Mouse (Mus musculus) induced T-regulatory cell, adult 2 months (primary cell): Measurements from ENCODE around the gene Olfr1080.
"Not testable (repeated sequence)": the region's sequence is repeated elsewhere in the genome, so short reads cannot be mapped to it uniquely, and the experiment has no call there.

Source experiments
- DNase-seq: peaks from one replicate; pipeline ENCODE4 v3.0.0-alpha.2; 2012; ENCODE audit warnings: low read depth

Gene Olfr1080

DNA sequence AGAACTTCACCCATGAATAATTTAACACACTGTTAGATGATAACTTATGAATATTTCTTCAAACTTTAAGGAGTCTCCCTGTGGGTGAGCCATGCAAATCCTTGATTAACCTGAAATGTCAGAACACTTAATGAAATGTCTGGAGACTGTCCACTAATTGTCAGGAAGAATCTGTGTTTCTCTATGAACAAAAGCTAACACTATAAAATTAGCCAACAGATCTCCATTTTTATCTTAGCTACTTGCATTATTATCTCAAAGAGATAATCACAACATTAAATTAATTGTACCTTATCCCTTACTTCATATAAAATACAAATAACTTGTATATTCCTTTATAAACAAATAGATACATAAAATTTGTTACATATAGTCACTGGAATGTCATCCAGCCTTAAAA lies at the start of gene Olfr1080:
Gene Olfr1080, minus strand, starts transcription at position 101 of the 400 bp plus-strand sequence.
- DNase-seq = not testable (repeated sequence)

DNA sequence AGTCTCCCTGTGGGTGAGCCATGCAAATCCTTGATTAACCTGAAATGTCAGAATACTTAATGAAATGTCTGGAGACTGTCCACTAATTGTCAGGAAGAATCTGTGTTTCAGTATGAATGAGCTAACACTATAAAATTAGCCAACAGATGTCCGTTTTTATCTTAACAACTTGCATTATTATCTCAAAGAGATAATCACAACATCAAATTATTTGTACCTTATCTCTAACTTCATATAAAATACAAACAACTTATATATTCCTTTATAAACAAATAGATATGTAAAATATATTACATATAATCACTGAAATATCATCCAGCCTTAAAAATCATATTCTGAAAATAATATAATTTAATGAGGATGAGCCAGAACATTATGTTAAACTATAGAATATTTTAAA lies 40.8 kb upstream of the Olfr1080 start, which contains the start of gene Olfr1082:
Gene Olfr1082, minus strand, starts transcription at position 101 of the 400 bp plus-strand sequence.
- DNase-seq = not testable (repeated sequence)

DNA sequence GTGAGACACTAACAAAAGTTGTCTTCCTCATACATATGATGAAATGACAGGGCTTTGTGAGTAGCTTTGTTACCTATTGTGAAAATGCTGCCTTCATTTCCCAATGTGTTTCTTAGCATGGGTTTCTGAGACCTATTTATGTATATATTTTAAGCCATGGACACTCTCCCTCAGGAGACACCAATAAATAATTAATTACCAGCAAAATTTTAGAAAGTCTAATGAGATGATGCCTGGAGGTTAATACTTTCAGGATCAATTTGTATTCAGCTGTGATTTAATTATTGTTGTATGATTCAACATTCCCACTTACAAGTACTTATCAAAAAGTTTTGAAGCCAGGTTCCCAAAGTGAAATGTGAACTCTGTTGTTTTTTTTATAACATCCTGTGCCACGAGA lies 15.7 kb downstream of the Olfr1080 start, which contains the start of gene Olfr1079:
Gene Olfr1079, minus strand, starts transcription at position 101 of the 400 bp plus-strand sequence.
- DNase-seq = no peak

DNA sequence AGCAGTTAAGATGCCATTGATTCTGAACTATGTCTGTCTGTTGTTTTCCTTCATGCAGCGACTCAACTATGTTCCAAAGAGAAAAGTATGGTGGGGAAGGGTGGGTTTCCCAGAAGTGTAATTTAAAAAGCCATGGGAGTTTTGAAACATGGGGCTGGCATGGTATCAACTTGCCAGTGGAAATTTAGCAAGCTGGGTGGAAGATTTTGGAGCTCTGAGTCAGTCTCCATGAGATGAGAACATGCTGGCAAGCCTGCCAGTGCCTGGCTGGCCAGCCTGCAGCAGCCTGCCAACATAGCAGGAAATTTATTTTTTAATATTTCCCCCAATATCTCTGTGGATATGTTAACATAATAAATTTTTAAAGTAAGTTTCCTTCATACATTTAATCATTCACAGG lies 27.0 kb downstream of the Olfr1080 start:
- DNase-seq = no peak

DNA sequence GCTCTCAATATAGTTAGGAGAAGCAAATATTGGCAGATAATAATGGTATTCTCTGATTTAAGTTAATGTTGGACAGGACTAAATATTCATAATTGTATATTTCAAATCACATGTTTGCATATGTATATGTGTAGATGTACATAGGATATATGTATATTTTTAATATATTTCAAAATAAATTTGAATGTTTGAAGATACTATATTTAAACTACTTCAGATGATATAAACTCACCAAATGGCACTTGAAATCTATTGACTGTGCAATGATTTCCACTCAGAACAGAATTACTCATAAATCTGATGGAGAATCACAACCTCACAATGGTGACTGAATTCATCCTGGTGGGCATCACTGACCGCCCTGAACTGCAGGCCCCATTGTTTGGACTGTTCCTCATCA lies 49.9 kb downstream of the Olfr1080 start, which contains the start of gene Olfr1076:
Gene Olfr1076, plus strand, starts transcription at position 301 of the 400 bp plus-strand sequence.
- DNase-seq = no peak
